Mouse (Mus musculus): ENCODE data around the gene Cd300lg. TPM values are rescaled to one million over a fixed set of nuclear protein-coding genes. Genes with fewer than 3 reads are reported as not detected.

Gene Cd300lg
- total and polyA plus RNA-seq, 3 experiments, result 51.6 to 102 (median 70.1) TPM

- Histone ChIP-seq H3K36me3 (ENCODE audit: control insufficient read depth, insufficient read depth, low read length) (peaks cover 3% of the 10 kb centered on the region; the same call in 1 of the 2 replicates), H3K4me3 (peak overlapping the region; percentile 58), H3K79me2 (replicated peaks; ENCODE audit: control insufficient read depth, insufficient read depth, low read length) (no peaks in the 10 kb centered on the region), H3K9ac (ENCODE audit: low read depth, low read length) (peak overlapping the region; percentile 8; the same call in 1 of the 2 replicates), H3K4me1 (ENCODE audit: control insufficient read depth, insufficient read depth, low read length) (peaks cover 8% of the 10 kb centered on the region), H3K27me3 (ENCODE audit: control insufficient read depth, insufficient read depth, low read length) (no peaks in the 10 kb centered on the region), H3K27ac (peak overlapping the region; percentile 75)
- 35% methylated on average over 7 of the region's 7 CpGs for WGBS
- intact Hi-C loops (cut with DNase I), result no loop called here
- peak; percentile 39; the same call in 1 of the 2 replicates for TF ChIP-seq POLR2A (IDR thresholded peaks at IDR 0.05; ENCODE audit: insufficient read depth, low read depth, low read length)
- TF ChIP-seq EP300 (IDR thresholded peaks at IDR 0.05; ENCODE audit: insufficient read depth, low read depth, low read length), result peak; percentile 24; the same call in 1 of the 2 replicates
- TF ChIP-seq CTCF (IDR thresholded peaks at IDR 0.05), result no peak
- peak in 1 of 2 experiments; percentile 23 for DNase-seq
Measured at GRCm38 (mm10) chr11:102044691-102045212, 3.4 kb downstream of the Cd300lg start.

GRCm38 (mm10) chr11:102046607-102047006 is 5.3 kb downstream of the Cd300lg start:
- no peak overlapping the region for H3K4me3 ChIP-seq
- peaks cover 15% of the 10 kb centered on the region for H3K4me1 ChIP-seq (ENCODE audit: control insufficient read depth, insufficient read depth, low read length)
- 76% methylated on average over 9 of the region's 9 CpGs for WGBS
- H3K36me3 ChIP-seq (ENCODE audit: control insufficient read depth, insufficient read depth, low read length), result peaks cover 9% of the 10 kb centered on the region; the same call in 1 of the 2 replicates
- no peaks in the 10 kb centered on the region for H3K79me2 ChIP-seq (replicated peaks; ENCODE audit: control insufficient read depth, insufficient read depth, low read length)
- no peaks in the 10 kb centered on the region for H3K27me3 ChIP-seq (ENCODE audit: control insufficient read depth, insufficient read depth, low read length)
- peak in 1 of 2 experiments; percentile 18 for DNase-seq
- peak overlapping the region; percentile 47 for H3K27ac ChIP-seq
- H3K9ac ChIP-seq (ENCODE audit: low read depth, low read length), result no peak overlapping the region; the same call in 1 of the 2 replicates
- intact Hi-C loops (cut with DNase I), result no loop called here
- TF ChIP-seq POLR2A (IDR thresholded peaks at IDR 0.05; ENCODE audit: insufficient read depth, low read depth, low read length), result no peak
- TF ChIP-seq CTCF (IDR thresholded peaks at IDR 0.05), result no peak
- TF ChIP-seq EP300 (IDR thresholded peaks at IDR 0.05; ENCODE audit: insufficient read depth, low read depth, low read length), result no peak

- peak overlapping the region; percentile 84 for H3K27ac ChIP-seq
- peaks cover 16% of the 10 kb centered on the region; the same call in 1 of the 2 replicates for H3K36me3 ChIP-seq (ENCODE audit: control insufficient read depth, insufficient read depth, low read length)
- peak; percentile 83 for TF ChIP-seq EP300 (IDR thresholded peaks at IDR 0.05; ENCODE audit: insufficient read depth, low read depth, low read length)
- peak; percentile 86; the same call in 1 of the 2 replicates for TF ChIP-seq POLR2A (IDR thresholded peaks at IDR 0.05; ENCODE audit: insufficient read depth, low read depth, low read length)
- no peak for TF ChIP-seq CTCF (IDR thresholded peaks at IDR 0.05)
- DNase-seq, result peak in 1 of 2 experiments; percentile 61
- H3K4me1 ChIP-seq (ENCODE audit: control insufficient read depth, insufficient read depth, low read length), result peaks cover 32% of the 10 kb centered on the region
- H3K9ac ChIP-seq (ENCODE audit: low read depth, low read length), result 0 out of 2 replicates have a peak overlapping the region, but pooled peaks have one; percentile 1
- no peaks in the 10 kb centered on the region for H3K79me2 ChIP-seq (replicated peaks; ENCODE audit: control insufficient read depth, insufficient read depth, low read length)
- intact Hi-C loops (cut with DNase I), result no loop called here
- no peaks in the 10 kb centered on the region for H3K27me3 ChIP-seq (ENCODE audit: control insufficient read depth, insufficient read depth, low read length)
- WGBS, result 41% methylated on average over 14 of the region's 14 CpGs
- no peak overlapping the region for H3K4me3 ChIP-seq
Measured at GRCm38 (mm10) chr11:102049875-102050482, 8.7 kb downstream of the Cd300lg start.

GRCm38 (mm10) chr11:102051541-102051940 is 10.2 kb downstream of the Cd300lg start:
- Histone ChIP-seq H3K4me1 (ENCODE audit: control insufficient read depth, insufficient read depth, low read length) (peaks cover 28% of the 10 kb centered on the region), H3K36me3 (ENCODE audit: control insufficient read depth, insufficient read depth, low read length) (peaks cover 16% of the 10 kb centered on the region; the same call in 1 of the 2 replicates), H3K4me3 (peak overlapping the region; percentile 32), H3K27ac (peak overlapping the region; percentile 84), H3K27me3 (ENCODE audit: control insufficient read depth, insufficient read depth, low read length) (no peaks in the 10 kb centered on the region), H3K79me2 (replicated peaks; ENCODE audit: control insufficient read depth, insufficient read depth, low read length) (no peaks in the 10 kb centered on the region), H3K9ac (ENCODE audit: low read depth, low read length) (peak overlapping the region; percentile 22; the same call in 1 of the 2 replicates)
- 38% methylated on average over 4 of the region's 4 CpGs for WGBS
- TF ChIP-seq CTCF (IDR thresholded peaks at IDR 0.05), result no peak
- peak; percentile 47; the same call in 1 of the 2 replicates for TF ChIP-seq POLR2A (IDR thresholded peaks at IDR 0.05; ENCODE audit: insufficient read depth, low read depth, low read length)
- peak; percentile 94 for TF ChIP-seq EP300 (IDR thresholded peaks at IDR 0.05; ENCODE audit: insufficient read depth, low read depth, low read length)
- intact Hi-C loops (cut with DNase I), result no loop called here
- DNase-seq, result peak; percentile 78 to 86

- no peak overlapping the region for H3K4me3 ChIP-seq
- peak overlapping the region; percentile 84 for H3K27ac ChIP-seq
- peak; percentile 90 for TF ChIP-seq EP300 (IDR thresholded peaks at IDR 0.05; ENCODE audit: insufficient read depth, low read depth, low read length)
- TF ChIP-seq CTCF (IDR thresholded peaks at IDR 0.05), result no peak
- peak; percentile 82 for TF ChIP-seq POLR2A (IDR thresholded peaks at IDR 0.05; ENCODE audit: insufficient read depth, low read depth, low read length)
- peaks cover 16% of the 10 kb centered on the region; the same call in 1 of the 2 replicates for H3K36me3 ChIP-seq (ENCODE audit: control insufficient read depth, insufficient read depth, low read length)
- WGBS, result 34% methylated on average over 4 of the region's 4 CpGs
- peak; percentile 66 to 75 for DNase-seq
- peaks cover 28% of the 10 kb centered on the region for H3K4me1 ChIP-seq (ENCODE audit: control insufficient read depth, insufficient read depth, low read length)
- H3K79me2 ChIP-seq (replicated peaks; ENCODE audit: control insufficient read depth, insufficient read depth, low read length), result no peaks in the 10 kb centered on the region
- no peaks in the 10 kb centered on the region for H3K27me3 ChIP-seq (ENCODE audit: control insufficient read depth, insufficient read depth, low read length)
- H3K9ac ChIP-seq (ENCODE audit: low read depth, low read length), result peak overlapping the region; percentile 37
- intact Hi-C loops (cut with DNase I), result no loop called here
Measured at GRCm38 (mm10) chr11:102051954-102052353, 10.6 kb downstream of the Cd300lg start.

Measured in heart, adult 2 months (tissue).